ENCODE assay signal across 10 mouse cellular contexts in genomic region chr6:3183819-3184199, GRCm38 (mm10).
DNase-seq lines count a peak whose midpoint lies in the region.
"Had no signal": no experiment of that assay in that cellular context is flagged by ENCODE, and none has a peak within 500 bp of the region (broad histone marks: within the 10 kb centered on the region; RNA-seq: fewer than 3 reads in every experiment).

No protein-coding gene starts in this region.

- 37% methylated on average over 5 of the region's 5 CpGs for WGBS in heart, embryonic 10.5 days
- 43% methylated on average over 5 of the region's 5 CpGs for WGBS in embryonic facial prominence, embryonic 10.5 days

- H3K27me3 ChIP-seq in heart, embryonic 10.5 days (ENCODE audit: insufficient read depth, poor library complexity, severe bottlenecking): peaks cover 8% of the 10 kb centered on the region
- H3K27me3 ChIP-seq in embryonic facial prominence, embryonic 10.5 days (replicated peaks; ENCODE audit: low read depth, poor library complexity, severe bottlenecking): 0 out of 2 replicates have a peak, but pooled peaks cover 4% of the 10 kb centered on the region

- H3K27ac ChIP-seq in heart, embryonic 10.5 days: no peak overlapping the region
- H3K27ac ChIP-seq in embryonic facial prominence, embryonic 10.5 days (replicated peaks): no peak overlapping the region
- H3K27ac ChIP-seq: heart, embryonic 13.5 days had no signal

- H3K9me3 ChIP-seq in heart, embryonic 10.5 days: peaks cover 21% of the 10 kb centered on the region
- peaks cover 38% of the 10 kb centered on the region for H3K9me3 ChIP-seq in embryonic facial prominence, embryonic 10.5 days

- DNase-seq in heart, adult 11 months: peak; percentile 93
- DNase-seq in heart, embryonic 10.5 days (ENCODE audit: low spot score): no peak
- peak; percentile 66 to 72 for DNase-seq in B cell, adult 2 months
- peak; percentile 91 for DNase-seq in adrenal gland, postnatal 14 days
- DNase-seq in embryonic facial prominence, embryonic 10.5 days (ENCODE audit: low spot score): peak; percentile 29
- peak; percentile 57 for DNase-seq in kidney, postnatal 14 days
- DNase-seq in lung, postnatal 36 days: peak; percentile 83
- DNase-seq in thymus, postnatal 14 days: peak; percentile 48

- 0 out of 2 replicates have a peak, but pooled peaks cover 3% of the 10 kb centered on the region for H3K4me1 ChIP-seq in heart, embryonic 10.5 days
- H3K4me1 ChIP-seq in embryonic facial prominence, embryonic 10.5 days: no peaks in the 10 kb centered on the region
- H3K4me1 ChIP-seq: heart, embryonic 13.5 days had no signal

- no peaks in the 10 kb centered on the region for H3K36me3 ChIP-seq in heart, embryonic 10.5 days
- no peaks in the 10 kb centered on the region for H3K36me3 ChIP-seq in embryonic facial prominence, embryonic 10.5 days (replicated peaks)
- H3K36me3 ChIP-seq: heart, embryonic 13.5 days had no signal

- H3K4me3 ChIP-seq in heart, embryonic 10.5 days: no peak overlapping the region
- no peak overlapping the region for H3K4me3 ChIP-seq in embryonic facial prominence, embryonic 10.5 days
- H3K4me3 ChIP-seq: myocyte had no signal
